Mouse (Mus musculus): ENCODE data around the gene Kit. TPM values are rescaled to one million over a fixed set of nuclear protein-coding genes. Genes with fewer than 3 reads are reported as not detected.

Gene Kit
- total and polyA plus RNA-seq, 2 experiments = 2.4 to 4.0 TPM

GRCm38 (mm10) chr5:75544472-75545264 lies 30.0 kb upstream of the Kit start:
- 70% methylated on average over 14 of the region's 14 CpGs for WGBS
- TF ChIP-seq POLR2A (IDR thresholded peaks at IDR 0.05; ENCODE audit: extremely low read depth, insufficient read depth, low read length) (no peak), CTCF (IDR thresholded peaks at IDR 0.05; ENCODE audit: low read depth, low read length) (no peak)

GRCm38 (mm10) chr5:75545265-75545643 lies 29.5 kb upstream of the Kit start:
- no peak overlapping the region for H3K4me3 ChIP-seq (ENCODE audit: insufficient read depth, low read depth, low read length)
- H3K4me1 ChIP-seq (ENCODE audit: control insufficient read depth, insufficient read depth, low read length) = no peaks in the 10 kb centered on the region
- 78% methylated on average over 4 of the region's 4 CpGs for WGBS
- no peak for TF ChIP-seq POLR2A (IDR thresholded peaks at IDR 0.05; ENCODE audit: extremely low read depth, insufficient read depth, low read length)
- TF ChIP-seq CTCF (IDR thresholded peaks at IDR 0.05; ENCODE audit: low read depth, low read length) = no peak
- DNase-seq (ENCODE audit: extremely low read depth, low read depth, low spot score) = no peak
- no peaks in the 10 kb centered on the region for H3K79me2 ChIP-seq (ENCODE audit: control insufficient read depth, insufficient read depth, low read length)
- H3K9ac ChIP-seq (ENCODE audit: low read depth, low read length) = no peak overlapping the region
- no peaks in the 10 kb centered on the region for H3K36me3 ChIP-seq (ENCODE audit: control insufficient read depth, insufficient read depth, low read length)
- H3K27me3 ChIP-seq (ENCODE audit: control insufficient read depth, insufficient read depth, low read length) = no peaks in the 10 kb centered on the region
- no peak overlapping the region for H3K27ac ChIP-seq (replicated peaks; ENCODE audit: insufficient read depth, low read depth, low read length)

More at GRCm38 (mm10) chr5:75544472-75545264, 30.0 kb upstream of the Kit start:
- H3K4me3 ChIP-seq (ENCODE audit: insufficient read depth, low read depth, low read length) = no peak overlapping the region
- H3K36me3 ChIP-seq (ENCODE audit: control insufficient read depth, insufficient read depth, low read length) = no peaks in the 10 kb centered on the region
- peak; percentile 21 for DNase-seq (ENCODE audit: extremely low read depth, low read depth, low spot score)
- no peaks in the 10 kb centered on the region for H3K79me2 ChIP-seq (ENCODE audit: control insufficient read depth, insufficient read depth, low read length)
- H3K27me3 ChIP-seq (ENCODE audit: control insufficient read depth, insufficient read depth, low read length) = no peaks in the 10 kb centered on the region
- no peak overlapping the region for H3K27ac ChIP-seq (replicated peaks; ENCODE audit: insufficient read depth, low read depth, low read length)
- H3K4me1 ChIP-seq (ENCODE audit: control insufficient read depth, insufficient read depth, low read length) = no peaks in the 10 kb centered on the region
- H3K9ac ChIP-seq (ENCODE audit: low read depth, low read length) = no peak overlapping the region

- DNase-seq (ENCODE audit: extremely low read depth, low read depth, low spot score) = no peak
- no peaks in the 10 kb centered on the region for H3K4me1 ChIP-seq (ENCODE audit: control insufficient read depth, insufficient read depth, low read length)
- H3K27ac ChIP-seq (replicated peaks; ENCODE audit: insufficient read depth, low read depth, low read length) = no peak overlapping the region
- H3K4me3 ChIP-seq (ENCODE audit: insufficient read depth, low read depth, low read length) = no peak overlapping the region
- H3K36me3 ChIP-seq (ENCODE audit: control insufficient read depth, insufficient read depth, low read length) = no peaks in the 10 kb centered on the region
- TF ChIP-seq CTCF (IDR thresholded peaks at IDR 0.05; ENCODE audit: low read depth, low read length) (no peak), POLR2A (IDR thresholded peaks at IDR 0.05; ENCODE audit: extremely low read depth, insufficient read depth, low read length) (no peak)
- no peaks in the 10 kb centered on the region for H3K79me2 ChIP-seq (ENCODE audit: control insufficient read depth, insufficient read depth, low read length)
- H3K27me3 ChIP-seq (ENCODE audit: control insufficient read depth, insufficient read depth, low read length) = no peaks in the 10 kb centered on the region
- WGBS = 89% methylated on average over 3 of the region's 3 CpGs
- no peak overlapping the region for H3K9ac ChIP-seq (ENCODE audit: low read depth, low read length)
Measured at GRCm38 (mm10) chr5:75553021-75553420, 21.7 kb upstream of the Kit start.

- no peaks in the 10 kb centered on the region for H3K79me2 ChIP-seq (ENCODE audit: control insufficient read depth, insufficient read depth, low read length)
- no peak overlapping the region for H3K4me3 ChIP-seq (ENCODE audit: insufficient read depth, low read depth, low read length)
- H3K4me1 ChIP-seq (ENCODE audit: control insufficient read depth, insufficient read depth, low read length) = no peaks in the 10 kb centered on the region
- no peak overlapping the region for H3K27ac ChIP-seq (replicated peaks; ENCODE audit: insufficient read depth, low read depth, low read length)
- no peaks in the 10 kb centered on the region for H3K27me3 ChIP-seq (ENCODE audit: control insufficient read depth, insufficient read depth, low read length)
- no peak for TF ChIP-seq POLR2A (IDR thresholded peaks at IDR 0.05; ENCODE audit: extremely low read depth, insufficient read depth, low read length)
- H3K9ac ChIP-seq (ENCODE audit: low read depth, low read length) = no peak overlapping the region
- no peaks in the 10 kb centered on the region for H3K36me3 ChIP-seq (ENCODE audit: control insufficient read depth, insufficient read depth, low read length)
- DNase-seq (ENCODE audit: extremely low read depth, low read depth, low spot score) = no peak
- WGBS = 90% methylated on average over 11 of the region's 11 CpGs
Measured at GRCm38 (mm10) chr5:75557636-75558035, 17.1 kb upstream of the Kit start.

GRCm38 (mm10) chr5:75559291-75559690 lies 15.4 kb upstream of the Kit start:
- Histone ChIP-seq H3K27me3 (ENCODE audit: control insufficient read depth, insufficient read depth, low read length) (no peaks in the 10 kb centered on the region), H3K36me3 (ENCODE audit: control insufficient read depth, insufficient read depth, low read length) (no peaks in the 10 kb centered on the region), H3K4me1 (ENCODE audit: control insufficient read depth, insufficient read depth, low read length) (peaks cover 3% of the 10 kb centered on the region; the same call in 1 of the 2 replicates), H3K79me2 (ENCODE audit: control insufficient read depth, insufficient read depth, low read length) (no peaks in the 10 kb centered on the region), H3K4me3 (ENCODE audit: insufficient read depth, low read depth, low read length) (no peak overlapping the region), H3K27ac (replicated peaks; ENCODE audit: insufficient read depth, low read depth, low read length) (no peak overlapping the region), H3K9ac (ENCODE audit: low read depth, low read length) (no peak overlapping the region)
- DNase-seq (ENCODE audit: extremely low read depth, low read depth, low spot score) = no peak
- no peak for TF ChIP-seq CTCF (IDR thresholded peaks at IDR 0.05; ENCODE audit: low read depth, low read length)
- TF ChIP-seq POLR2A (IDR thresholded peaks at IDR 0.05; ENCODE audit: extremely low read depth, insufficient read depth, low read length) = no peak
- 74% methylated on average over 6 of the region's 6 CpGs for WGBS

GRCm38 (mm10) chr5:75561231-75561630 lies 13.5 kb upstream of the Kit start:
- WGBS = 80% methylated on average over 2 of the region's 2 CpGs
- H3K27ac ChIP-seq (replicated peaks; ENCODE audit: insufficient read depth, low read depth, low read length) = no peak overlapping the region
- H3K27me3 ChIP-seq (ENCODE audit: control insufficient read depth, insufficient read depth, low read length) = no peaks in the 10 kb centered on the region
- no peaks in the 10 kb centered on the region for H3K79me2 ChIP-seq (ENCODE audit: control insufficient read depth, insufficient read depth, low read length)
- H3K4me3 ChIP-seq (ENCODE audit: insufficient read depth, low read depth, low read length) = no peak overlapping the region
- no peak overlapping the region for H3K9ac ChIP-seq (ENCODE audit: low read depth, low read length)
- no peak for DNase-seq (ENCODE audit: extremely low read depth, low read depth, low spot score)
- peaks cover 3% of the 10 kb centered on the region; the same call in 1 of the 2 replicates for H3K4me1 ChIP-seq (ENCODE audit: control insufficient read depth, insufficient read depth, low read length)
- H3K36me3 ChIP-seq (ENCODE audit: control insufficient read depth, insufficient read depth, low read length) = no peaks in the 10 kb centered on the region
- TF ChIP-seq CTCF (IDR thresholded peaks at IDR 0.05; ENCODE audit: low read depth, low read length) (no peak), POLR2A (IDR thresholded peaks at IDR 0.05; ENCODE audit: extremely low read depth, insufficient read depth, low read length) (no peak)

All from liver, adult 2 months (tissue).